Mouse (Mus musculus) embryonic fibroblast, embryonic 13.5 days (primary cell): ENCODE results near the gene Zfp445. TPM values are rescaled to one million over a fixed set of nuclear protein-coding genes. Genes with fewer than 3 reads are reported as not detected.
"Not testable (repeated sequence)": the region's sequence is repeated elsewhere in the genome, so short reads cannot be mapped to it uniquely, and the experiment has no call there.

Experiments
- H3K27ac ChIP-seq: 2 replicates; pipeline ENCODE4 v1.5.1; 2012; ENCODE audit warnings: low read length, control low read depth, inconsistent platforms; ENCODE audit not compliant: insufficient read depth
- H3K4me1 ChIP-seq: 2 replicates; pipeline ENCODE4 v1.6.1; 2011; ENCODE audit warnings: low read length; ENCODE audit not compliant: control insufficient read depth, insufficient read depth
- H3K4me3 ChIP-seq: 2 replicates; pipeline ENCODE4 v1.5.1; 2011; ENCODE audit warnings: mild to moderate bottlenecking, control low read depth, low read length; ENCODE audit not compliant: insufficient read depth
- CTCF ChIP-seq: IDR thresholded peaks from 2 replicates; pipeline ENCODE4 v1.5.1; 2011; ENCODE audit warnings: mild to moderate bottlenecking, control low read depth, low read length, moderate library complexity, borderline replicate concordance; ENCODE audit not compliant: insufficient read depth
- POLR2A ChIP-seq: IDR thresholded peaks from 2 replicates; pipeline ENCODE4 v1.6.1; 2011; ENCODE audit warnings: low read depth, mild to moderate bottlenecking, control low read depth, low read length, moderate library complexity
- polyA plus RNA-seq: library from polyadenylated mRNA; stranded (reverse); fragments of >200 nt; gene quantifications from 2 replicates; pipeline ENCODE4 v1.2.4, GENCODE M21; 2011; ENCODE audit warnings: low read depth; ENCODE audit not compliant: missing spikeins, insufficient read length

Gene Zfp445
- polyA plus RNA-seq, 1 experiment: 83.7 TPM

- peaks cover 2% of the 10 kb centered on the region for H3K4me1 ChIP-seq
- H3K4me3 ChIP-seq: peak overlapping the region; percentile 89
- no peak overlapping the region for H3K27ac ChIP-seq
- TF ChIP-seq CTCF: no peak
Observed at GRCm38 (mm10) chr9:122864848-122865247, 958 bp downstream of the Zfp445 start.

GRCm38 (mm10) chr9:122863731-122864130 is 2.1 kb downstream of the Zfp445 start:
- Histone ChIP-seq H3K4me3 (no peak overlapping the region), H3K4me1 (peaks cover 2% of the 10 kb centered on the region), H3K27ac (no peak overlapping the region)
- TF ChIP-seq CTCF (no peak), POLR2A (no peak)

GRCm38 (mm10) chr9:122860752-122861151 is 5.1 kb downstream of the Zfp445 start:
- Histone ChIP-seq H3K4me3 (no peak overlapping the region), H3K27ac (no peak overlapping the region), H3K4me1 (peaks cover 2% of the 10 kb centered on the region)
- no peak for TF ChIP-seq POLR2A
- no peak for TF ChIP-seq CTCF

GRCm38 (mm10) chr9:122856716-122857115 is 9.1 kb downstream of the Zfp445 start:
- H3K4me3 ChIP-seq: no peak overlapping the region
- H3K4me1 ChIP-seq: no peaks in the 10 kb centered on the region
- H3K27ac ChIP-seq: no peak overlapping the region
- TF ChIP-seq POLR2A: no peak
- no peak for TF ChIP-seq CTCF

DNA sequence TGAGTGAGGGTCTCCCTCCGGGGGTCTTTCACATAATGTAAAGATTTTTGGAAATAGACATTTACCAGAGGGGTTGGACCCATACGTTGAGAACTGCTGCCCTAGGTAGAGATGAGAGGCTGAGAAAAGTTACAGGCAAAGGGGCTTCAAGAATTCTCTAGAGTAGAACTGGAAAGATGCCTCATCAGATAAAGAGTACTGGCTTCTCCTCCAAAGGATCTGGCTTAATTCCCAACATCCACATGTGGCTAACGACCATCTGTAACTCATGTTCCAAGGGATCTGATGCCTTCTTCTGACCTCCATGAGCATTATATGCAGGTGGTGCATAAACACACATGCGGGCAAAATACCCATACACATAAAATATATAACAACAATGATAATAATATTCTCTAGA is 10.2 kb downstream of the Zfp445 start:
- TF ChIP-seq POLR2A: no peak
- TF ChIP-seq CTCF: no peak
- no peak overlapping the region for H3K27ac ChIP-seq

GRCm38 (mm10) chr9:122855141-122855540 is 10.7 kb downstream of the Zfp445 start:
- H3K4me1 ChIP-seq, H3K4me3 ChIP-seq, H3K27ac ChIP-seq: not testable (repeated sequence)

More for the DNA sequence above, 10.2 kb downstream of the Zfp445 start:
- no peak overlapping the region for H3K4me3 ChIP-seq
- H3K4me1 ChIP-seq: no peaks in the 10 kb centered on the region

DNA sequence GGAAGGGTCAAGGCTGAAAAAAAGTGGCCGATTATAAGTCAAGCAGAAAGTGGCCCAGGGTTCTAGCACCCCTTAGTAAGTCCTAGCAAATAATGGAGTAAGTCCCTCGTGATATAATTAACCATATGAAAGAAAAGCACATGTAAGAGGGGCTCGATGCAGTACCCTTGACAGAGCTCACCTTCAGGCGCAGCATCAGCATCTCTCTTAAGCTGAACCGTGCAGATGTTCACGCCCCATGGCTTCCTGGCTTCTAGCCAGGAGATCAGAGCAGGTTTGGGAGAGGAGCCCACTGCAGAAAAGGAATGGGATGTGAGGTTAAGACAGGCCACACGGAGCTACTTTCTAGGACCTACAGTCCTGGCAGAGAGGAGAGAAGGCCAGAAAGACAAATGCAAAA is 11.3 kb downstream of the Zfp445 start:
- Histone ChIP-seq H3K4me3 (no peak overlapping the region), H3K27ac (no peak overlapping the region), H3K4me1 (no peaks in the 10 kb centered on the region)
- TF ChIP-seq CTCF (no peak), POLR2A (no peak)

DNA sequence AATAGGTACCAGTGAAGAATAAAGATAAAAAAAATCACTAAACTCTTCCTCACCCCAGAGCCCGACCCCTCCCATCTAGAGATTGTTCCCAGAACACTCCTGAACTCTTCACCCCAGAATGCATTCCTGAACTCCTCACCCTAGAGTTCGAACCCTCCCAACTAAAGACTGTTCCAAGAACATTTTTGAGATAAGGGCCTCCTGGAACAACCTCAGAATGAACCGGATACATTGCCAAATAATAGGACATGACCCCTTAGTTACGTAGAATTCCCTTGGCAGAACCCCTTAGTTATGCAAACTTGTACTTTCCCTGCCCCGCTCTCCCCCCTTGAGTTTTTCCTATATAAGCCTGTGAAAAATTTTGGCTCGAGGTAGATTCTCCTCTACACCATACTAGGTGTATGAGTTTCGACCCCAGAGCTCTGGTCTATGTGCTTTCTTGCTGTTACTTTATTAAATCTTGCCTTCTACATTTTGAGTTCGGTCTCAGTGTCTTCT is 17.9 kb downstream of the Zfp445 start:
- not testable (repeated sequence) for H3K4me1 ChIP-seq, H3K27ac ChIP-seq, H3K4me3 ChIP-seq

GRCm38 (mm10) chr9:122846156-122846555 is 19.6 kb downstream of the Zfp445 start:
- Histone ChIP-seq H3K27ac (no peak overlapping the region), H3K4me3 (no peak overlapping the region), H3K4me1 (no peaks in the 10 kb centered on the region)
- no peak for TF ChIP-seq POLR2A
- no peak for TF ChIP-seq CTCF

- Histone ChIP-seq H3K4me3 (no peak overlapping the region), H3K4me1 (no peaks in the 10 kb centered on the region), H3K27ac (no peak overlapping the region)
- TF ChIP-seq CTCF (no peak), POLR2A (no peak)
Observed at GRCm38 (mm10) chr9:122845621-122846020, 20.2 kb downstream of the Zfp445 start.

GRCm38 (mm10) chr9:122843760-122844159 is 22.0 kb downstream of the Zfp445 start, which contains the start of gene Gm35549:
Gm35549 (minus strand) TSS chr9:122844035.
- no peaks in the 10 kb centered on the region for H3K4me1 ChIP-seq
- H3K4me3 ChIP-seq: no peak within 1 kb of the TSS
- TF ChIP-seq POLR2A: no peak
- TF ChIP-seq CTCF: no peak

More at GRCm38 (mm10) chr9:122843760-122844159, 22.0 kb downstream of the Zfp445 start, which contains the start of gene Gm35549:
- no peak within 1 kb of the TSS for H3K27ac ChIP-seq
